Mouse (Mus musculus): Measurements from ENCODE around the gene Gm8947.

DNA sequence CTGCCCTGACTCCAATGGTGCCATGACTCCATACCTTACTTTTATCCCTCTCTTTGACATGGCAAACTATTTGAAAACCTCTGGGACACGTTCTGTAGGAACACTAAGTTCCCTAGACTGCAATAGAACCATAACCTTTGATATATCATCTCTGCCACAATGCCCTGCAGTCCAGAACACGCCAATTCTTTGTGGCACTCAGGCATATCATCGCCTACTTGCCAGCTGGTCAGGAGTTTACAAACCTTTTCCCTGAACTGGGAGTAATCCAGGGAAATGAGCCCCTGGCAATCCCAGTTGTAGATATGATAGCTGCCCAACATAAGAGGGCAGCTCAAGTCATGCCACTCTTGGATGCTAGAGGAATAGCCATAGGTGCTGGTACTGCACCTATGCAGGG lies 40.2 kb downstream of the Gm8947 start:
- TF ChIP-seq EP300 (IDR thresholded peaks at IDR 0.05; ENCODE audit: low read depth) (no peak), CTCF (IDR thresholded peaks at IDR 0.05; ENCODE audit: low read depth) (no peak)

All from heart, postnatal 0 days (tissue).